Comparison of ENCODE assay signal across 29 mouse cellular contexts in the genomic region with DNA sequence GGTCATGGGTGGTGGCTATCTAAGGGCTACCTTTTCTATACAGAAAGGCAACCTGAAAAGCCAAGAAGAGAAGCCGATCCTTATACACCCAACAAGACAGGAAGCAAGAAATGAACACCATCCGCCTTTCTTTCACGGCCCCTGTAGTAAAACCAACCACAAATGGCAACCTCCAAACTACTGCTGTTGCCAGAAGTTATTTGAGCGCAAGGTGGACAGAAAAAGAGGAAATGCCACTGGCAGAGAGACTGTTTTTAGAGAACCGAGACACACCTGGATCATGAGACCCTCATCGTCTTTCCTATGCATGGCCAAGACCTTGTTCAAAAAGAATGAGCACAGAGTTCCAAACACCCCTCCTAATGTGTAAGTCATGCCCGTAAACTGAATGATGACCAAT. TPM values are rescaled to one million over a fixed set of nuclear protein-coding genes. Genes with fewer than 3 reads are reported as not detected.
DNase-seq lines count a peak whose midpoint lies in the region; ATAC-seq and TF ChIP-seq lines count a peak whose summit lies in the region.
"Had no signal": no experiment of that assay in that cellular context is flagged by ENCODE, and none has a peak within 500 bp of the region (broad histone marks: within the 10 kb centered on the region; RNA-seq: fewer than 3 reads in every experiment).

No protein-coding gene starts in this region.

- H3K27me3 ChIP-seq in splenic B cell, adult 2 months (ENCODE audit: control insufficient read depth, insufficient read depth, low read length, poor library complexity, severe bottlenecking) = no peaks in the 10 kb centered on the region
- H3K27me3 ChIP-seq: embryonic facial prominence, embryonic 13.5 days; forebrain, embryonic 12.5 days; heart, embryonic 13.5 days; hindbrain, embryonic 13.5 days; intestine, embryonic 15.5 days; Patski had no signal

- DNase-seq in gastrocnemius, adult 2 months = no peak
- DNase-seq in gastrocnemius, postnatal 10 days = no peak
- DNase-seq in splenic B cell, adult 2 months (ENCODE audit: low read depth, low spot score) = peak; percentile 66
- no peak for DNase-seq in embryo, embryonic 9.5 days (ENCODE audit: extremely low spot score)
- no peak for DNase-seq in right cerebral cortex, postnatal 4 days
- no peak for DNase-seq in cerebellum, adult 18-20 months
- DNase-seq: adrenal gland, postnatal 10 days; adrenal gland, postnatal 36 days; cerebellum, adult 8-10 months; cerebellum, postnatal 10 days; gastrocnemius, postnatal 25 days; heart, adult 2 months; heart, postnatal 14 days; heart, postnatal 4 days; kidney, adult 11 months had no signal

- peak overlapping the region; percentile 71; the same call in 1 of the 2 replicates for H3K27ac ChIP-seq in gastrocnemius, adult 2 months
- H3K27ac ChIP-seq: embryonic facial prominence, embryonic 10.5 days; embryonic facial prominence, embryonic 13.5 days; forebrain, embryonic 12.5 days; heart, adult 2 months; heart, embryonic 10.5 days; heart, embryonic 13.5 days; hindbrain, embryonic 13.5 days; intestine, embryonic 15.5 days had no signal

- TF ChIP-seq CTCF in gastrocnemius, adult 2 months (IDR thresholded peaks at IDR 0.05) = no peak

- ATAC-seq in common myeloid progenitor, adult 5-6 weeks (replicated peaks; ENCODE audit: low read depth, poor library complexity, severe bottlenecking) = peak; percentile 24; the same call in 1 of the 2 replicates
- peak; percentile 12; the same call in 1 of the 2 replicates for ATAC-seq in megakaryocyte, adult 5-6 weeks (ENCODE audit: poor library complexity, severe bottlenecking)
- ATAC-seq: CD4-positive, CD25-positive, alpha-beta regulatory T cell, adult 4 months; forebrain, embryonic 16.5 days; hindbrain, embryonic 16.5 days; intestine, embryonic 15.5 days; Patski had no signal

- no peak overlapping the region for H3K4me3 ChIP-seq in gastrocnemius, adult 2 months
- H3K4me3 ChIP-seq: embryonic facial prominence, embryonic 10.5 days; embryonic facial prominence, embryonic 13.5 days; erythroblast, embryonic 14.5 days; forebrain, embryonic 12.5 days; heart, adult 2 months; heart, embryonic 10.5 days; heart, embryonic 13.5 days; hindbrain, embryonic 13.5 days; intestine, embryonic 15.5 days had no signal

- intact Hi-C loops in gastrocnemius, adult 2 months (cut with DNase I) = loop anchor here (5.0 to 10.0 kb wide), 2 partner anchors 33 to 574 kb away; a partner anchor contains a TSS

- H3K36me3 ChIP-seq in splenic B cell, adult 2 months (ENCODE audit: control insufficient read depth, insufficient read depth, low read length, poor library complexity, severe bottlenecking) = no peaks in the 10 kb centered on the region
- H3K36me3 ChIP-seq: intestine, embryonic 15.5 days had no signal

RNA-seq across cellular contexts. Expression of a gene that starts 15.5 kb away (rescaled TPM):
- 10 to 100 TPM in 1 of 2 experiments, 1 to 10 TPM in 1; 9.6 to 10.8 TPM for total RNA-seq in gastrocnemius, adult 2 months (2021)
- total RNA-seq in gastrocnemius, postnatal 10 days (2021) = 10 to 100 TPM; 11.0 to 14.2 TPM
- total RNA-seq in common myeloid progenitor, adult 5-6 weeks (2017) = 13.5 and 15.1 TPM in 2 replicates
- total RNA-seq in megakaryocyte, adult 5-6 weeks (2015) = 7.3 and 7.5 TPM in 2 replicates
- 5.4 TPM in 2 replicates for total RNA-seq in megakaryocyte, adult 5-6 weeks (2017)
